ENCODE assay signal across 27 mouse cellular contexts in the genomic region with DNA sequence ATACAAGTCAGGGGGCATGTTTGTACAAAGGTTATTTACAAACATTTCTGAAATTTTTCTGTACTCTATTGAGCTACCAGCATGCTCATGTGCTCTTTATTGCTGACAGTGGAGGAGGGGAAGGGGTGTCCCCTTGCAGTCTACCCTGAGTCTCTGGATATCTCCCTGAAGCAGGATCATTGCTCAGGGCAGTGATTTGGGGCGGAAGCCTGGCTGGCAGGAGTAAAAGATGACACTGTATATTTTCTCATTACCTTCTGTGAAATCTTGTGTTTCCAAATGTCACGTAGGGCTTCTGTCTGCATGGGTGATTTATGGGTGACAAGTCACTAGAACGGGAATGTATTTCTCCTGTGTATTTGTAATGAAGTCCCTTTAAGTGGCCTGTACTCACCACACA. TPM values are rescaled to one million over a fixed set of nuclear protein-coding genes. Genes with fewer than 3 reads are reported as not detected.
DNase-seq lines count a peak whose midpoint lies in the region; ATAC-seq and TF ChIP-seq lines count a peak whose summit lies in the region.
"Had no signal": no experiment of that assay in that cellular context is flagged by ENCODE, and none has a peak within 500 bp of the region (broad histone marks: within the 10 kb centered on the region; RNA-seq: fewer than 3 reads in every experiment).

No protein-coding gene starts in this region.

- no peak overlapping the region for H3K4me3 ChIP-seq in gastrocnemius, adult 2 months
- H3K4me3 ChIP-seq in intestine, embryonic 16.5 days (ENCODE audit: low read length) = no peak overlapping the region
- H3K4me3 ChIP-seq in intestine, embryonic 15.5 days (replicated peaks) = no peak overlapping the region
- H3K4me3 ChIP-seq in liver, embryonic 15.5 days (replicated peaks) = no peak overlapping the region
- H3K4me3 ChIP-seq in liver, embryonic 11.5 days (ENCODE audit: low read depth, low read length) = no peak overlapping the region
- no peak overlapping the region for H3K4me3 ChIP-seq in forebrain, embryonic 12.5 days (replicated peaks)
- H3K4me3 ChIP-seq: embryonic facial prominence, embryonic 13.5 days; forebrain, embryonic 10.5 days; megakaryocyte, embryonic 14.5 days; midbrain, embryonic 12.5 days; neural tube, embryonic 13.5 days had no signal

- DNase-seq in gastrocnemius, adult 2 months = no peak
- DNase-seq in gastrocnemius, adult 8-10 months (ENCODE audit: low spot score in 2 of 2) = no peak
- DNase-seq in liver, embryonic 11.5 days (ENCODE audit: low spot score) = no peak
- DNase-seq: adrenal gland, adult 2 months; adrenal gland, postnatal 36 days; cerebellum, adult 18-20 months; cerebellum, postnatal 10 days; forebrain, postnatal 0 days; gastrocnemius, postnatal 14 days; heart, postnatal 10 days; kidney, adult 18-20 months; layer of hippocampus, adult 9-11 months; lung, postnatal 4 days; right cerebral cortex, postnatal 4 days had no signal

- H3K36me3 ChIP-seq in intestine, embryonic 16.5 days (ENCODE audit: control insufficient read depth, insufficient read depth, low read length) = no peaks in the 10 kb centered on the region
- H3K36me3 ChIP-seq in intestine, embryonic 15.5 days = no peaks in the 10 kb centered on the region
- no peaks in the 10 kb centered on the region for H3K36me3 ChIP-seq in liver, embryonic 15.5 days (replicated peaks)
- H3K36me3 ChIP-seq in liver, embryonic 11.5 days (ENCODE audit: control insufficient read depth, insufficient read depth, low read length) = no peaks in the 10 kb centered on the region
- H3K36me3 ChIP-seq in forebrain, embryonic 12.5 days (replicated peaks) = no peaks in the 10 kb centered on the region
- H3K36me3 ChIP-seq: midbrain, embryonic 12.5 days; neural tube, embryonic 13.5 days had no signal

- ATAC-seq in intestine, embryonic 16.5 days = no peak
- no peak for ATAC-seq in intestine, embryonic 15.5 days
- no peak for ATAC-seq in liver, embryonic 15.5 days (ENCODE audit: insufficient read depth)
- ATAC-seq in liver, embryonic 11.5 days (replicated peaks; ENCODE audit: low FRiP score) = no peak
- no peak for ATAC-seq in forebrain, embryonic 12.5 days (ENCODE audit: low FRiP score)
- ATAC-seq: activated CD4-positive, CD25-positive, alpha-beta regulatory T cell, adult 4 months; forebrain, postnatal 0 days had no signal

- intact Hi-C loops in gastrocnemius, adult 2 months (cut with DNase I) = loop anchor here (5.0 kb wide), 1 partner anchor 45 kb away; no protein-coding TSS in a partner anchor

- peaks cover 49% of the 10 kb centered on the region for H3K4me1 ChIP-seq in intestine, embryonic 16.5 days (ENCODE audit: control insufficient read depth, insufficient read depth, low read length)
- H3K4me1 ChIP-seq in intestine, embryonic 15.5 days (replicated peaks) = peaks cover 52% of the 10 kb centered on the region
- peaks cover 72% of the 10 kb centered on the region for H3K4me1 ChIP-seq in liver, embryonic 15.5 days (replicated peaks)
- H3K4me1 ChIP-seq in liver, embryonic 11.5 days (replicated peaks; ENCODE audit: control insufficient read depth, insufficient read depth, low read length) = peaks cover 48% of the 10 kb centered on the region
- H3K4me1 ChIP-seq in forebrain, embryonic 12.5 days = peaks cover 52% of the 10 kb centered on the region

- H3K27ac ChIP-seq in gastrocnemius, adult 2 months = peak overlapping the region; percentile 49
- H3K27ac ChIP-seq in intestine, embryonic 16.5 days (ENCODE audit: low read length) = peak overlapping the region; percentile 7; the same call in 1 of the 2 replicates
- no peak overlapping the region for H3K27ac ChIP-seq in intestine, embryonic 15.5 days
- 0 out of 2 replicates have a peak overlapping the region, but pooled peaks have one; percentile 61 for H3K27ac ChIP-seq in liver, embryonic 15.5 days (replicated peaks)
- no peak overlapping the region for H3K27ac ChIP-seq in liver, embryonic 11.5 days (ENCODE audit: low read depth, low read length)
- no peak overlapping the region for H3K27ac ChIP-seq in forebrain, embryonic 12.5 days
- H3K27ac ChIP-seq: embryonic facial prominence, embryonic 13.5 days; forebrain, embryonic 10.5 days; liver, embryonic 14.5 days; midbrain, embryonic 12.5 days; neural tube, embryonic 13.5 days had no signal

- H3K27me3 ChIP-seq in intestine, embryonic 16.5 days (replicated peaks; ENCODE audit: control insufficient read depth, insufficient read depth, low read length) = no peaks in the 10 kb centered on the region
- no peaks in the 10 kb centered on the region for H3K27me3 ChIP-seq in intestine, embryonic 15.5 days (replicated peaks)
- H3K27me3 ChIP-seq in liver, embryonic 15.5 days = no peaks in the 10 kb centered on the region
- H3K27me3 ChIP-seq in liver, embryonic 11.5 days (replicated peaks; ENCODE audit: control insufficient read depth, insufficient read depth, low read length) = no peaks in the 10 kb centered on the region
- H3K27me3 ChIP-seq in forebrain, embryonic 12.5 days = peaks cover 30% of the 10 kb centered on the region
- H3K27me3 ChIP-seq: CH12.LX; embryonic facial prominence, embryonic 13.5 days; megakaryocyte, embryonic 14.5 days; midbrain, embryonic 12.5 days; neural tube, embryonic 13.5 days had no signal

- H3K9ac ChIP-seq in intestine, embryonic 16.5 days (ENCODE audit: low read depth, low read length) = no peak overlapping the region
- H3K9ac ChIP-seq in intestine, embryonic 15.5 days = no peak overlapping the region
- no peak overlapping the region for H3K9ac ChIP-seq in liver, embryonic 15.5 days
- no peak overlapping the region for H3K9ac ChIP-seq in liver, embryonic 11.5 days (ENCODE audit: low read depth, low read length)
- no peak overlapping the region for H3K9ac ChIP-seq in forebrain, embryonic 12.5 days
- H3K9ac ChIP-seq: embryonic facial prominence, embryonic 13.5 days; forebrain, postnatal 0 days; liver, embryonic 14.5 days; midbrain, embryonic 12.5 days; neural tube, embryonic 13.5 days had no signal

- no peak overlapping the region for H3K4me2 ChIP-seq in intestine, embryonic 16.5 days (ENCODE audit: low read depth, low read length)
- H3K4me2 ChIP-seq in intestine, embryonic 15.5 days (replicated peaks) = no peak overlapping the region
- H3K4me2 ChIP-seq in liver, embryonic 15.5 days = no peak overlapping the region
- no peak overlapping the region for H3K4me2 ChIP-seq in liver, embryonic 11.5 days
- no peak overlapping the region for H3K4me2 ChIP-seq in forebrain, embryonic 12.5 days
- H3K4me2 ChIP-seq: embryonic facial prominence, embryonic 13.5 days; heart, embryonic 11.5 days; midbrain, embryonic 12.5 days; neural tube, embryonic 13.5 days had no signal

- WGBS in intestine, embryonic 16.5 days = 41% methylated on average over 3 of the region's 3 CpGs
- 40% methylated on average over 3 of the region's 3 CpGs for WGBS in intestine, embryonic 15.5 days
- WGBS in liver, embryonic 15.5 days (ENCODE audit: insufficient replicate concordance) = 61% methylated on average over 3 of the region's 3 CpGs
- 52% methylated on average over 3 of the region's 3 CpGs for WGBS in liver, embryonic 11.5 days
- 89% methylated on average over 3 of the region's 3 CpGs for WGBS in forebrain, embryonic 12.5 days

- H3K9me3 ChIP-seq in intestine, embryonic 16.5 days (ENCODE audit: control insufficient read depth, low read length) = no peaks in the 10 kb centered on the region
- H3K9me3 ChIP-seq in intestine, embryonic 15.5 days = no peaks in the 10 kb centered on the region
- no peaks in the 10 kb centered on the region for H3K9me3 ChIP-seq in liver, embryonic 15.5 days (replicated peaks)
- H3K9me3 ChIP-seq in liver, embryonic 11.5 days (ENCODE audit: control insufficient read depth, low read length) = no peaks in the 10 kb centered on the region
- H3K9me3 ChIP-seq in forebrain, embryonic 12.5 days = no peaks in the 10 kb centered on the region
- H3K9me3 ChIP-seq: embryonic facial prominence, embryonic 13.5 days; forebrain, embryonic 10.5 days; megakaryocyte, embryonic 14.5 days; midbrain, embryonic 12.5 days; neural tube, embryonic 13.5 days had no signal

- no peak for TF ChIP-seq CTCF in gastrocnemius, adult 2 months (IDR thresholded peaks at IDR 0.05)

RNA-seq across cellular contexts. Expression of gene Arid1b, which starts 18.0 kb away (rescaled TPM):
- total RNA-seq in gastrocnemius, adult 2 months (2021) = 10 to 100 TPM; 35.1 to 35.6 TPM
- total RNA-seq in gastrocnemius, adult 8-10 months (2022) = 10 to 100 TPM; 30.8 to 35.6 (median 33.9) TPM
- 5.8 and 6.5 TPM in 2 replicates for polyA plus RNA-seq in intestine, embryonic 16.5 days (2015; fragmentation: Nextera tagmentation; extraction: Ambion mirVana)
- polyA plus RNA-seq in intestine, embryonic 15.5 days (2015; fragmentation: Nextera tagmentation; extraction: Ambion mirVana) = 7.4 and 9.1 TPM in 2 replicates
- polyA plus RNA-seq in liver, embryonic 15.5 days (2015; fragmentation: Nextera tagmentation; extraction: Ambion mirVana) = 2.9 and 3.1 TPM in 2 replicates
- polyA plus RNA-seq in liver, embryonic 11.5 days (2014; fragmentation: Nextera tagmentation; extraction: Ambion mirVana) = 8.1 and 9.1 TPM in 2 replicates
- 17.4 and 17.7 TPM in 2 replicates for polyA plus RNA-seq in forebrain, embryonic 12.5 days (2016; fragmentation: Nextera tagmentation; extraction: Ambion mirVana)

Comparison
In these comparisons a context has a peak if more than half of its experiments do, and no peak if none do; other contexts are left out.
1. H3K27ac ChIP-seq: peak in gastrocnemius, adult 2 months (single experiment), intestine, embryonic 16.5 days (single experiment) and liver, embryonic 15.5 days (single experiment); none in intestine, embryonic 15.5 days (single experiment), liver, embryonic 11.5 days (single experiment) and forebrain, embryonic 12.5 days (single experiment).